Mouse (Mus musculus) G1E (cell line): ENCODE data around the gene F12.

Experiments
- CTCF ChIP-seq: IDR thresholded peaks from 2 replicates; pipeline ENCODE4 v1.5.1; 2012; ENCODE audit warnings: low read depth, low read length, inconsistent platforms, mixed read lengths
- TAL1 ChIP-seq: conservative IDR thresholded peaks from 2 replicates; pipeline ENCODE4 v1.6.1; 2012; ENCODE audit warnings: low read depth, low read length, inconsistent platforms, mixed read lengths

DNA sequence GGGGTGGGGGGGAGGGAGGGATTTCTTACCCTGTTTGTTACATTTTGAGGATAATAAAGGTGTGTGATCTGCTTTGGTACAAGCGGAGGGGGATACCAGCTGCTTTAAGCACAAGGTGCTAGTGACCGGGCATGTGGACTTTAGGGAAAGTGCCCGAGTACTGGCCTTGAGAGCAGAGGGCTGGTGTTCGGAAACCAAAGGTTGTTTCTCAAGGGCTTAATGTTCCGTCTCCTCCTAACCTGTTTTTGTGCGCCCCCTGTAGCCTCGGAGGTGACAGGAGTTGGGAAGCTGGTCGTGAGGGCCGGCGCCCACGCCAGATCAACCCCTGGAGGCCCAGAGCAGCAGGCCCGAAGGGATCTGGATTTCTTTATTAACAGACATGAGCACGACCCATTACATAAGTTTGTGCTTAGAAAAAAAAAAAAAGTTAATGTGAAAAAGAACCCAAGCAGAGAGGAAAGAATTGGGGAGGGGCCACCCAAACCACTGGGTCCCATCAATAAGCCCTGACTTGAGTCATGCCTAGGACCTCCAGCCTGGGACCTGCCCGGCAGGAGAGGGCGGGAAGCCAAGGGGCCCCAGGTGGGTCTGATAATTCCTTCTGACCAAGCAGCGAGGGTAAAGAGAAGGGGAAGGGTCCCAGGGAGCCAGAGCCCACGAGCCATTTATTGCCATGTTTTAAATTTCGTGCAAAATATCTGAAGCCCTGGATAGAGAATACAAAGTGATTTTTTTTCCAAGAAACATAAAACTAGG, 46.7 kb upstream of the F12 start:
- TF ChIP-seq TAL1 (no peak), CTCF (no peak)
